Comparison of ENCODE assay signal across 25 mouse cellular contexts in the genomic region with DNA sequence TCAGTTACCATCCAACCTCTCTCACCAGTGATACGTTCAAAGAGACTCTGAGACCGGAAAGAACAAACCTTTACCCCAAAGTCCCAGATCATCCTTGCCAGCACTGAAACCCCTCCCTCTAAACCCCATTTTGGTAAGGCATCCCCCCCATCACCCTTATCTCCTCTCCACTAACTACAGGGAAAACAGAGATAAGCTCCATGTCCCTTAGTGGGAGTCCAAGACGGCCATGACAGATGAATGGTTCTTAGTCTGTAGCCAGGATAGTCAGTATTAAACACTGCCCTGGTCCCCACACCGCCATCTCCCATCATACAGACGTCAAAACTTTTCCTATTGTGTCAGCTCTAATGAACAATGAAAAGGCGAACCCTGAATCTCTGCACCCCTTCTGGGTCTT. TPM values are rescaled to one million over a fixed set of nuclear protein-coding genes. Genes with fewer than 3 reads are reported as not detected.
DNase-seq lines count a peak whose midpoint lies in the region; ATAC-seq and TF ChIP-seq lines count a peak whose summit lies in the region.
"Had no signal": no experiment of that assay in that cellular context is flagged by ENCODE, and none has a peak within 500 bp of the region (broad histone marks: within the 10 kb centered on the region; RNA-seq: fewer than 3 reads in every experiment).

No protein-coding gene starts in this region.

- no peak for TF ChIP-seq EP300 in liver, postnatal 0 days (IDR thresholded peaks at IDR 0.05; ENCODE audit: low read depth)

- peak overlapping the region; percentile 22; the same call in 1 of the 2 replicates for H3K9ac ChIP-seq in liver, embryonic 12.5 days
- H3K9ac ChIP-seq in liver, postnatal 0 days (replicated peaks), result no peak overlapping the region
- H3K9ac ChIP-seq in liver, embryonic 13.5 days, result no peak overlapping the region
- H3K9ac ChIP-seq: forebrain, embryonic 13.5 days; heart, embryonic 12.5 days; heart, embryonic 15.5 days; hindbrain, embryonic 14.5 days had no signal

- H3K27me3 ChIP-seq in liver, embryonic 12.5 days (replicated peaks), result no peaks in the 10 kb centered on the region
- H3K27me3 ChIP-seq in liver, postnatal 0 days (ENCODE audit: insufficient read depth, low read length), result no peaks in the 10 kb centered on the region
- no peaks in the 10 kb centered on the region for H3K27me3 ChIP-seq in G1E (ENCODE audit: insufficient read depth, low read length)
- H3K27me3 ChIP-seq in liver, embryonic 13.5 days, result no peaks in the 10 kb centered on the region
- H3K27me3 ChIP-seq: forebrain, embryonic 13.5 days; heart, embryonic 12.5 days; heart, embryonic 15.5 days had no signal

- WGBS in liver, embryonic 12.5 days (ENCODE audit: insufficient replicate concordance), result 56% methylated on average over 6 of the region's 6 CpGs
- WGBS in liver, postnatal 0 days (ENCODE audit: insufficient replicate concordance), result 66% methylated on average over 6 of the region's 6 CpGs
- 60% methylated on average over 6 of the region's 6 CpGs for WGBS in liver, embryonic 13.5 days (ENCODE audit: insufficient replicate concordance)

- peaks cover 72% of the 10 kb centered on the region for H3K4me1 ChIP-seq in liver, embryonic 12.5 days
- peaks cover 8% of the 10 kb centered on the region; the same call in 1 of the 2 replicates for H3K4me1 ChIP-seq in liver, postnatal 0 days (ENCODE audit: insufficient read depth)
- peaks cover 81% of the 10 kb centered on the region for H3K4me1 ChIP-seq in G1E (ENCODE audit: insufficient read depth, low read depth, low read length)
- H3K4me1 ChIP-seq in liver, embryonic 13.5 days (replicated peaks), result peaks cover 68% of the 10 kb centered on the region
- H3K4me1 ChIP-seq: forebrain, embryonic 10.5 days; forebrain, embryonic 13.5 days; heart, embryonic 15.5 days had no signal

- H3K27ac ChIP-seq in liver, embryonic 12.5 days, result peak overlapping the region; percentile 78
- H3K27ac ChIP-seq in liver, postnatal 0 days (ENCODE audit: low read depth), result no peak overlapping the region
- peak overlapping the region; percentile 81 for H3K27ac ChIP-seq in liver, embryonic 13.5 days
- H3K27ac ChIP-seq: forebrain, embryonic 10.5 days; forebrain, embryonic 13.5 days; gastrocnemius, adult 2 months; heart, embryonic 15.5 days; hindbrain, embryonic 14.5 days; hindbrain, postnatal 0 days had no signal

- no peak for ATAC-seq in liver, embryonic 12.5 days
- no peak for ATAC-seq in liver, postnatal 0 days
- peak; percentile 67 for ATAC-seq in G1E (ENCODE audit: extremely low read depth, insufficient number of reproducible peaks, low FRiP score, poor library complexity, severe bottlenecking)
- peak; percentile 39; the same call in 1 of the 2 replicates for ATAC-seq in liver, embryonic 13.5 days (ENCODE audit: low read depth)
- ATAC-seq: activated CD4-positive, CD25-positive, alpha-beta regulatory T cell, adult 4 months; CD4-positive, CD25-positive, alpha-beta regulatory T cell, adult 4 months; forebrain, embryonic 13.5 days; forebrain, embryonic 16.5 days; hindbrain, postnatal 0 days had no signal

- H3K4me2 ChIP-seq in liver, embryonic 12.5 days, result peak overlapping the region; percentile 33
- no peak overlapping the region for H3K4me2 ChIP-seq in liver, postnatal 0 days (ENCODE audit: low read depth, low read length)
- H3K4me2 ChIP-seq in liver, embryonic 13.5 days, result no peak overlapping the region
- H3K4me2 ChIP-seq: forebrain, embryonic 13.5 days; heart, embryonic 12.5 days; heart, embryonic 15.5 days; hindbrain, embryonic 14.5 days had no signal

- no peak overlapping the region for H3K4me3 ChIP-seq in liver, embryonic 12.5 days
- H3K4me3 ChIP-seq in liver, postnatal 0 days (ENCODE audit: low read depth, low read length), result no peak overlapping the region
- H3K4me3 ChIP-seq in G1E (ENCODE audit: low read depth, low read length), result peak overlapping the region; percentile 47; the same call in 1 of the 2 replicates
- H3K4me3 ChIP-seq in liver, embryonic 13.5 days (replicated peaks), result no peak overlapping the region
- H3K4me3 ChIP-seq: forebrain, embryonic 10.5 days; forebrain, embryonic 13.5 days; gastrocnemius, adult 2 months; heart, embryonic 12.5 days; heart, embryonic 15.5 days had no signal

- peaks cover 42% of the 10 kb centered on the region for H3K36me3 ChIP-seq in liver, embryonic 12.5 days
- H3K36me3 ChIP-seq in liver, postnatal 0 days (replicated peaks; ENCODE audit: insufficient read depth, low read length), result peaks cover 5% of the 10 kb centered on the region; the same call in 1 of the 2 replicates
- peaks cover 86% of the 10 kb centered on the region for H3K36me3 ChIP-seq in G1E (replicated peaks)
- H3K36me3 ChIP-seq in liver, embryonic 13.5 days, result peaks cover 25% of the 10 kb centered on the region
- H3K36me3 ChIP-seq: forebrain, embryonic 10.5 days; heart, embryonic 15.5 days had no signal

- DNase-seq in liver, postnatal 0 days, result no peak
- no peak for DNase-seq in G1E (ENCODE audit: low spot score)
- no peak for DNase-seq in liver, embryonic 13.5 days
- DNase-seq in spleen, postnatal 36 days (ENCODE audit: low spot score in 2 of 2), result no peak
- DNase-seq in cerebellum, adult 8-10 months, result no peak
- DNase-seq: adrenal gland, adult 8-10 months; adrenal gland, postnatal 25 days; cerebellum, adult 11-12 months; cerebellum, adult 9-10 months; cerebellum, postnatal 14 days; gastrocnemius, adult 2 months; gastrocnemius, postnatal 14 days; heart, adult 11 months; heart, postnatal 10 days; heart, postnatal 36 days had no signal

- peaks cover 12% of the 10 kb centered on the region; the same call in 1 of the 2 replicates for H3K9me3 ChIP-seq in liver, embryonic 12.5 days (replicated peaks)
- peaks cover 2% of the 10 kb centered on the region; the same call in 1 of the 2 replicates for H3K9me3 ChIP-seq in liver, postnatal 0 days (ENCODE audit: low read length)
- peaks cover 11% of the 10 kb centered on the region for H3K9me3 ChIP-seq in G1E (replicated peaks)
- no peaks in the 10 kb centered on the region for H3K9me3 ChIP-seq in liver, embryonic 13.5 days (replicated peaks)
- H3K9me3 ChIP-seq: forebrain, embryonic 13.5 days; heart, embryonic 15.5 days had no signal

- TF ChIP-seq CTCF in liver, postnatal 0 days (IDR thresholded peaks at IDR 0.05; ENCODE audit: low read depth), result no peak
- no peak for TF ChIP-seq CTCF in G1E (IDR thresholded peaks at IDR 0.05; ENCODE audit: low read depth, low read length)

RNA-seq across cellular contexts. Expression of gene Rgs10, which starts 14.6 kb away (rescaled TPM):
- polyA plus RNA-seq in liver, embryonic 12.5 days (2016; fragmentation: Nextera tagmentation; extraction: Ambion mirVana), result 57.7 and 58.1 TPM in 2 replicates
- polyA plus RNA-seq in liver, postnatal 0 days (2015; fragmentation: Nextera tagmentation; extraction: Ambion mirVana), result 31.7 and 32.3 TPM in 2 replicates
- total RNA-seq in G1E (2014; fragmentation: Nextera tagmentation), result 156 and 172 TPM in 2 replicates
- 121 and 126 TPM in 2 replicates for total RNA-seq in G1E (2017)
- polyA plus RNA-seq in G1E (2012), result 133 and 183 TPM in 2 replicates
- 48.5 and 54.6 TPM in 2 replicates for polyA plus RNA-seq in liver, embryonic 13.5 days (2015; fragmentation: Nextera tagmentation; extraction: Ambion mirVana)

RNA-seq across cellular contexts. Expression of gene Tial1, which starts 57.5 kb away (rescaled TPM):
- 17.9 and 18.2 TPM in 2 replicates for polyA plus RNA-seq in liver, embryonic 12.5 days (2016; fragmentation: Nextera tagmentation; extraction: Ambion mirVana)
- 10.2 and 11.5 TPM in 2 replicates for polyA plus RNA-seq in liver, postnatal 0 days (2015; fragmentation: Nextera tagmentation; extraction: Ambion mirVana)
- total RNA-seq in G1E (2014; fragmentation: Nextera tagmentation) (139 and 151 TPM in 2 replicates), G1E (2017) (48.2 and 59.7 TPM in 2 replicates)
- polyA plus RNA-seq in G1E (2012), result 51.5 and 70.7 TPM in 2 replicates
- 11.3 and 16.7 TPM in 2 replicates for polyA plus RNA-seq in liver, embryonic 13.5 days (2015; fragmentation: Nextera tagmentation; extraction: Ambion mirVana)

Comparison
In these comparisons a context has a peak if more than half of its experiments do, and no peak if none do; other contexts are left out.
1. ATAC-seq: peak in G1E (single experiment) and liver, embryonic 13.5 days (single experiment); none in liver, embryonic 12.5 days (single experiment) and liver, postnatal 0 days (single experiment).